Mouse (Mus musculus) hindbrain, embryonic 14.5 days (tissue): ENCODE data around the gene AW209491. TPM values are rescaled to one million over a fixed set of nuclear protein-coding genes. Genes with fewer than 3 reads are reported as not detected.

ENCODE experiments used
- ATAC-seq: fragments of 200-750 bp; cut with Nextera tagmentation; 2 replicates; pipeline ENCODE4 v1.8.0; 2017; ENCODE audit warnings: moderate number of reproducible peaks, mild to moderate bottlenecking, moderate TSS enrichment, moderate library complexity; ENCODE audit not compliant: low FRiP score
- DNase-seq: peaks from one replicate; pipeline ENCODE4 v3.0.0-alpha.2; 2015; ENCODE audit warnings: low spot score
- H3K27ac ChIP-seq: fragments of 300-500 bp; sonication (generic); 2 replicates; pipeline ENCODE4 v1.5.1; 2014; ENCODE audit warnings: mild to moderate bottlenecking, moderate library complexity
- H3K27me3 ChIP-seq: fragments of 300-500 bp; sonication (generic); 2 replicates; pipeline ENCODE4 v1.6.1; 2014; ENCODE audit warnings: mild to moderate bottlenecking, low read length, mixed read lengths; ENCODE audit not compliant: control insufficient read depth, insufficient read depth
- H3K36me3 ChIP-seq: fragments of 300-500 bp; sonication (generic); replicated peaks from 2 replicates; pipeline ENCODE4 v1.6.1; 2014; ENCODE audit not compliant: control insufficient read depth, insufficient read depth
- H3K4me1 ChIP-seq: fragments of 300-500 bp; sonication (generic); replicated peaks from 2 replicates; pipeline ENCODE4 v1.6.1; 2014; ENCODE audit warnings: antibody characterized with exemption, low read length, mixed read lengths; ENCODE audit not compliant: control insufficient read depth, insufficient read depth
- H3K4me2 ChIP-seq: fragments of 300-500 bp; sonication (generic); replicated peaks from 2 replicates; pipeline ENCODE4 v1.6.1; 2014; ENCODE audit warnings: mild to moderate bottlenecking, moderate library complexity
- H3K4me3 ChIP-seq: fragments of 300-500 bp; sonication (generic); replicated peaks from 2 replicates; pipeline ENCODE4 v1.5.1; 2014; ENCODE audit warnings: mild to moderate bottlenecking, low read length
- H3K9ac ChIP-seq: fragments of 300-500 bp; sonication (generic); 2 replicates; pipeline ENCODE4 v1.6.1; 2014
- H3K9me3 ChIP-seq: fragments of 300-500 bp; sonication (generic); 2 replicates; pipeline ENCODE4 v1.6.1; 2016; ENCODE audit warnings: low read length; ENCODE audit not compliant: control insufficient read depth
- WGBS: fragments of 180-500 bp; shearing (Covaris S2); extraction: QIAGEN DNeasy Blood & Tissue Kit; methylation state at CpG from one replicate; pipeline ENCODE4 v1.1.7; 2014; 5-methylcytosine and 5-hydroxymethylcytosine counted together
- polyA plus RNA-seq: library from polyadenylated mRNA; unstranded; fragments of >200 nt; fragmentation: Nextera tagmentation; extraction: Ambion mirVana; gene quantifications from 2 replicates; pipeline ENCODE4 v1.2.1, GENCODE M21; 2014

AW209491 gene
- polyA plus RNA-seq, 1 experiment from 2014 or later = 42.2 TPM

GRCm38 (mm10) chr13:14649301-14649700, 19.3 kb downstream of the AW209491 start:
- Histone ChIP-seq H3K9ac (no peak overlapping the region), H3K4me1 (no peaks in the 10 kb centered on the region), H3K4me2 (no peak overlapping the region), H3K4me3 (no peak overlapping the region), H3K36me3 (no peaks in the 10 kb centered on the region), H3K27ac (no peak overlapping the region), H3K9me3 (peaks cover 4% of the 10 kb centered on the region; the same call in 1 of the 2 replicates), H3K27me3 (no peaks in the 10 kb centered on the region)
- DNase-seq (peak; percentile 77), ATAC-seq (peak; percentile 77; the same call in 1 of the 2 replicates)
- 40% methylated on average over 1 of the region's 1 CpGs for WGBS

- Histone ChIP-seq H3K36me3 (no peaks in the 10 kb centered on the region), H3K9me3 (no peaks in the 10 kb centered on the region), H3K4me1 (no peaks in the 10 kb centered on the region), H3K27ac (no peak overlapping the region), H3K4me2 (no peak overlapping the region), H3K9ac (no peak overlapping the region), H3K27me3 (no peaks in the 10 kb centered on the region), H3K4me3 (no peak overlapping the region)
- no peak for DNase-seq
- ATAC-seq = no peak
- WGBS = 87% methylated on average over 4 of the region's 4 CpGs
Observed at GRCm38 (mm10) chr13:14667107-14667506, 37.2 kb downstream of the AW209491 start.

- H3K4me1 ChIP-seq = no peaks in the 10 kb centered on the region
- H3K27ac ChIP-seq = no peak overlapping the region
- H3K4me3 ChIP-seq = no peak overlapping the region
- DNase-seq (peak; percentile 78), ATAC-seq (peak; percentile 70; the same call in 1 of the 2 replicates)
- no peaks in the 10 kb centered on the region for H3K27me3 ChIP-seq
- no peak overlapping the region for H3K4me2 ChIP-seq
- 29% methylated on average over 2 of the region's 2 CpGs for WGBS
- H3K9ac ChIP-seq = no peak overlapping the region
- H3K36me3 ChIP-seq = no peaks in the 10 kb centered on the region
- H3K9me3 ChIP-seq = no peaks in the 10 kb centered on the region
Observed at GRCm38 (mm10) chr13:14670342-14670741, 40.4 kb downstream of the AW209491 start.

Other genes with a start within 250 kb of the AW209491 start
- gene Hecw1, start 106.9 kb upstream of the AW209491 start, polyA plus RNA-seq = 42.6 and 48.7 TPM in 2 replicates
- 114 and 122 TPM in 2 replicates for gene Mrpl32, start 17.0 kb upstream of the AW209491 start, polyA plus RNA-seq
- 167 and 185 TPM in 2 replicates for gene Psma2, start 16.9 kb upstream of the AW209491 start, polyA plus RNA-seq